ENCODE assay signal across 9 mouse cellular contexts in the genomic region with DNA sequence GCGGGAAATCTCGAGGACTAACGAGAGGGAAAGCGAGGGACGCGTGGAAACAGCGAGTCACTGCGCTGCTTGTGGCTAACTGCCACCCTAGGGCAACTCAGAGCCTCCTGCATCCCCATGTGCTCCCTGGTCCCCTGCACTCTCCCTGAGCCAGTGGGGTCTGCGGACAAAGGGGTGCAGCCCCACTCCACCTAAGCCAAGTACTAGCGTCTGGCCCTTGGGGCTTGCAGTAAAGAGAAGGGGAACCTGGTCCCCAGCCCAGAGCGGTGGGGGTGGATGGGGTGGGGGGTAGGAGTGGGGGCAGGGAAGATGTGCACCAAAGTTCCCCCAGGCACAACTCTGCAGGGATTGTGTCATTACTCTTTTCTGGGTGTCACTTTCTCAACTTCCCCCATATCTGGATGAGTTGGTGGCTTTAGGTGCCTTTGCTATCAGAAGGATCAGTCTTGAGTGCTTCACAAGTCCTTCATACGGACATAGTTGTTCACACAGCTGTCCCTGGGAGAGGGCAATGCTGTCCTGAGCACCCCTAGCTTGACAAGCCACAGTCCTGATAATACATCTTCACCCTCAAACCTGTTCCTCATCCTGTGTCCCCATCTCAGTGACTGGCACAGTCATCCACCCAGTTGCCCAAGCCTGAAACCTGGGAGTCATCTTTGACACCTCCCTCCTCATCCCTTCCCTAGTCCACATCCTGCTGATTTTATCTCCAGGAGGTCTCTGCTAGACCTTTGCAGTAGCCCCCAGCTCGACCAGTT. TPM values are rescaled to one million over a fixed set of nuclear protein-coding genes. Genes with fewer than 3 reads are reported as not detected.
A peak's percentile ranks its signal among the peaks of the same experiment; 100 is the strongest.
DNase-seq lines count a peak whose midpoint lies in the region; ATAC-seq and TF ChIP-seq lines count a peak whose summit lies in the region.
"Had no signal": no experiment of that assay in that cellular context is flagged by ENCODE, and none has a peak within 500 bp of the region (broad histone marks: within the 10 kb centered on the region; RNA-seq: fewer than 3 reads in every experiment).

No protein-coding gene starts in this region.

- no peak overlapping the region for H3K4me3 ChIP-seq in neural tube, embryonic 11.5 days (ENCODE audit: low read depth, low read length)
- peak overlapping the region; percentile 22 for H3K4me3 ChIP-seq in liver, embryonic 12.5 days
- H3K4me3 ChIP-seq in stomach, postnatal 0 days (ENCODE audit: low read depth, low read length): peak overlapping the region; percentile 8; the same call in 1 of the 2 replicates
- H3K4me3 ChIP-seq: myocyte had no signal

- TF ChIP-seq EP300 in stomach, postnatal 0 days (optimal IDR thresholded peaks at IDR 0.05): no peak

- DNase-seq in frontal cortex, postnatal 10 days (ENCODE audit: low spot score in 2 of 2): no peak
- no peak for DNase-seq in neural tube, embryonic 11.5 days (ENCODE audit: low spot score)
- DNase-seq in neural tube, embryonic 10.5 days (ENCODE audit: extremely low spot score, low spot score): no peak
- no peak for DNase-seq in stomach, postnatal 0 days (ENCODE audit: low spot score)
- no peak for DNase-seq in MN1 (ENCODE audit: low spot score)
- DNase-seq in urinary bladder, postnatal 36 days (ENCODE audit: low spot score in 2 of 2): no peak

- ATAC-seq in frontal cortex, adult (ENCODE audit: low TSS enrichment): 0 out of 2 replicates have a peak, but pooled peaks have one; percentile 21
- no peak for ATAC-seq in neural tube, embryonic 11.5 days (ENCODE audit: insufficient read depth, low FRiP score, low TSS enrichment)
- 0 out of 2 replicates have a peak, but pooled peaks have one; percentile 21 for ATAC-seq in liver, embryonic 12.5 days
- ATAC-seq in stomach, postnatal 0 days (ENCODE audit: low FRiP score, low TSS enrichment): peak; percentile 46

- H3K9me3 ChIP-seq in neural tube, embryonic 11.5 days (ENCODE audit: control insufficient read depth, low read length): no peaks in the 10 kb centered on the region
- H3K9me3 ChIP-seq in liver, embryonic 12.5 days (replicated peaks): no peaks in the 10 kb centered on the region
- no peaks in the 10 kb centered on the region for H3K9me3 ChIP-seq in stomach, postnatal 0 days (ENCODE audit: control insufficient read depth, low read length)

- 0 out of 2 replicates have a peak overlapping the region, but pooled peaks have one; percentile 11 for H3K9ac ChIP-seq in neural tube, embryonic 11.5 days (ENCODE audit: low read length)
- peak overlapping the region; percentile 43; the same call in 1 of the 2 replicates for H3K9ac ChIP-seq in liver, embryonic 12.5 days
- 0 out of 2 replicates have a peak overlapping the region, but pooled peaks have one; percentile 43 for H3K9ac ChIP-seq in stomach, postnatal 0 days (ENCODE audit: low read length)

- no peak for TF ChIP-seq CTCF in stomach, postnatal 0 days (IDR thresholded peaks at IDR 0.05; ENCODE audit: low read depth)

- no peaks in the 10 kb centered on the region for H3K27me3 ChIP-seq in neural tube, embryonic 11.5 days (ENCODE audit: control insufficient read depth, insufficient read depth, low read length)
- peaks cover 3% of the 10 kb centered on the region for H3K27me3 ChIP-seq in liver, embryonic 12.5 days (replicated peaks)
- no peaks in the 10 kb centered on the region for H3K27me3 ChIP-seq in stomach, postnatal 0 days (ENCODE audit: control insufficient read depth, insufficient read depth, low read length)

- WGBS in neural tube, embryonic 11.5 days: 33% methylated on average over 13 of the region's 13 CpGs
- WGBS in liver, embryonic 12.5 days (ENCODE audit: insufficient replicate concordance): 32% methylated on average over 13 of the region's 13 CpGs
- 23% methylated on average over 13 of the region's 13 CpGs for WGBS in stomach, postnatal 0 days

- no peak overlapping the region for H3K27ac ChIP-seq in neural tube, embryonic 11.5 days (ENCODE audit: low read depth, low read length)
- no peak overlapping the region for H3K27ac ChIP-seq in liver, embryonic 12.5 days
- H3K27ac ChIP-seq in stomach, postnatal 0 days (replicated peaks): 0 out of 2 replicates have a peak overlapping the region, but pooled peaks have one; percentile 13

- H3K4me1 ChIP-seq in neural tube, embryonic 11.5 days (ENCODE audit: control insufficient read depth, insufficient read depth, low read length): no peaks in the 10 kb centered on the region
- peaks cover 24% of the 10 kb centered on the region for H3K4me1 ChIP-seq in liver, embryonic 12.5 days
- 0 out of 2 replicates have a peak, but pooled peaks cover 4% of the 10 kb centered on the region for H3K4me1 ChIP-seq in stomach, postnatal 0 days (replicated peaks; ENCODE audit: control insufficient read depth, insufficient read depth)

- H3K4me2 ChIP-seq in neural tube, embryonic 11.5 days (ENCODE audit: low read depth): no peak overlapping the region
- H3K4me2 ChIP-seq in liver, embryonic 12.5 days: peak overlapping the region; percentile 65
- H3K4me2 ChIP-seq in stomach, postnatal 0 days (replicated peaks; ENCODE audit: low read depth): peak overlapping the region; percentile 51

- H3K36me3 ChIP-seq in neural tube, embryonic 11.5 days (ENCODE audit: control insufficient read depth, insufficient read depth, low read length): no peaks in the 10 kb centered on the region
- H3K36me3 ChIP-seq in liver, embryonic 12.5 days: peaks cover 3% of the 10 kb centered on the region
- H3K36me3 ChIP-seq in stomach, postnatal 0 days (ENCODE audit: control insufficient read depth, insufficient read depth, low read length): no peaks in the 10 kb centered on the region

RNA-seq across cellular contexts. Expression of gene Ttc39a, which starts 11.9 kb away (rescaled TPM):
- 1.9 and 2.7 TPM in 2 replicates for polyA plus RNA-seq in neural tube, embryonic 11.5 days (2014; fragmentation: Nextera tagmentation; extraction: Ambion mirVana)
- polyA plus RNA-seq in liver, embryonic 12.5 days (2016; fragmentation: Nextera tagmentation; extraction: Ambion mirVana): 12.9 and 13.7 TPM in 2 replicates
- polyA plus RNA-seq in stomach, postnatal 0 days (2015; fragmentation: Nextera tagmentation; extraction: Ambion mirVana): 29.7 and 30.2 TPM in 2 replicates
